Mouse (Mus musculus) urinary bladder, adult 2 months (tissue): Measurements from ENCODE around the gene Tex22. TPM values are rescaled to one million over a fixed set of nuclear protein-coding genes. Genes with fewer than 3 reads are reported as not detected.

Experiments
- DNase-seq: peaks from one replicate; pipeline ENCODE4 v3.0.0; 2022; ENCODE audit warnings: low spot score
- polyA plus RNA-seq: library from polyadenylated mRNA; depleted of rRNA; stranded (reverse); fragments of >200 nt; gene quantifications from 2 replicates; pipeline ENCODE4 v1.2.3, GENCODE M21; 2012; rRNA removed

Tex22 gene
- polyA plus RNA-seq, 1 experiment = not detected

GRCm38 (mm10) chr12:113137260-113138213 lies 63.2 kb downstream of the Tex22 start:
- no peak for DNase-seq

DNA sequence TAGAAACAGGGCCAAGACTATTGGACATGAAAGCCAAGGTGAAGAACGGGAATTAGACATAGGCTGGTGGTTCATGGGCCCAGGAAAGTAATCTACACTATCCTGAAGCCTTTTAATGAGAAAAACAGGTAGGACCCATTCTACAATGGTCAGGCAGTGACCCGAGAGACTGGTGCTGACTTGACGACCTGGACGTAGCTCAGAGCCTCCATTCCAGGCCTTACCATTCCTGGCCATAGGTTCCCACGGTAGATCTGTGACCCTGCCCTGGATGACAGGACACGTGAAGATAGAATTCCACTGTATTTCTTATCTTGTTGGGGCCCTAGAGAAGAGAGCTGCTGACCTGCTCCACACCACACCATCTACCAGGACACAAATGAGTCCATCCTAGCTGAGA lies 64.0 kb downstream of the Tex22 start:
- no peak for DNase-seq

Other genes starting within 250 kb of the Tex22 start
- 17.0 and 22.2 TPM in 2 replicates for gene Cdca4, start 245.1 kb upstream of the Tex22 start, polyA plus RNA-seq
- gene Gpr132, start 206.3 kb upstream of the Tex22 start, polyA plus RNA-seq = 3.4 and 4.1 TPM in 2 replicates
- 42.7 and 62.7 TPM in 2 replicates for gene Jag2, start 144.7 kb upstream of the Tex22 start, polyA plus RNA-seq
- 42.4 and 54.6 TPM in 2 replicates for gene Nudt14, start 132.4 kb upstream of the Tex22 start, polyA plus RNA-seq
- 23.9 and 26.8 TPM in 2 replicates for gene Btbd6, start 98.0 kb upstream of the Tex22 start, polyA plus RNA-seq
- 69.1 and 82.7 TPM in 2 replicates for gene Brf1, start 73.8 kb upstream of the Tex22 start, polyA plus RNA-seq
- 38.9 and 40.9 TPM in 2 replicates for gene Pacs2, start 60.0 kb upstream of the Tex22 start, polyA plus RNA-seq
- gene Mta1, start 23.8 kb downstream of the Tex22 start, polyA plus RNA-seq = 43.1 and 55.5 TPM in 2 replicates
- 303 and 339 TPM in 2 replicates for gene Crip2, start 65.7 kb downstream of the Tex22 start, polyA plus RNA-seq
- gene Crip1, start 71.8 kb downstream of the Tex22 start, polyA plus RNA-seq = 805 and 1,244 TPM in 2 replicates
- gene Tedc1, start 81.9 kb downstream of the Tex22 start, polyA plus RNA-seq = 1.3 TPM in 2 replicates
- 0.69 and 0.98 TPM in 2 replicates for gene Tmem121, start 111.4 kb downstream of the Tex22 start, polyA plus RNA-seq